Mouse (Mus musculus): Measurements from ENCODE around the gene Sh3rf1. TPM values are rescaled to one million over a fixed set of nuclear protein-coding genes. Genes with fewer than 3 reads are reported as not detected.
A peak's percentile ranks its signal among the peaks of the same experiment; 100 is the strongest.

Sh3rf1 gene
- polyA plus RNA-seq, 1 experiment from 2014 or later, result 8.3 TPM

DNA sequence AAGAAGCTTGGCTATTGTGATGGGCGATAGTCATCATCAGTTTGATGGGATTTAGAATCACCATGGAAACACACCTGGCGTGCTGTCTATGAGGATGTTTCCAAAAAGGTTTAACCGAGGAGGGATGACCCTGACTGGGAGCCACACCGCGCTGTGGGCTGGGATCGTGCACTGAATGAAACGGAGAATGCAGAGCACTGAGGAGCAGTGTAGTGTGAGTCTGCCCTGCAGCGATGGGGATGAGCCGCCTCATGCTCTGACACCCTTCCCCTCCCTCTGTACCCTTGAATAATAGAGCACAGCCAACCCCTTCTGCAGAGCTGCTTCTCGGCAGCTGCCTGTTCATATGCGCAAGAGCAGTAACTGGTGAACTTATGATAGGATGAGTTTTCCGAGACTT is 71.8 kb downstream of the Sh3rf1 start:
- Histone ChIP-seq H3K36me3 (ENCODE audit: control insufficient read depth, insufficient read depth) (no peaks in the 10 kb centered on the region), H3K9me3 (ENCODE audit: control insufficient read depth) (no peaks in the 10 kb centered on the region), H3K4me3 (ENCODE audit: low read depth, low read length) (no peak overlapping the region), H3K27me3 (replicated peaks; ENCODE audit: control insufficient read depth, insufficient read depth, low read length) (no peaks in the 10 kb centered on the region), H3K27ac (ENCODE audit: low read depth, low read length) (no peak overlapping the region), H3K4me2 (replicated peaks; ENCODE audit: low read depth) (no peak overlapping the region), H3K9ac (ENCODE audit: low read depth, low read length) (no peak overlapping the region), H3K4me1 (replicated peaks; ENCODE audit: control insufficient read depth, insufficient read depth, low read length) (no peaks in the 10 kb centered on the region)
- TF ChIP-seq CTCF (IDR thresholded peaks at IDR 0.05; ENCODE audit: low read depth), result no peak
- WGBS, result 81% methylated on average over 12 of the region's 12 CpGs
- no peak for ATAC-seq

DNA sequence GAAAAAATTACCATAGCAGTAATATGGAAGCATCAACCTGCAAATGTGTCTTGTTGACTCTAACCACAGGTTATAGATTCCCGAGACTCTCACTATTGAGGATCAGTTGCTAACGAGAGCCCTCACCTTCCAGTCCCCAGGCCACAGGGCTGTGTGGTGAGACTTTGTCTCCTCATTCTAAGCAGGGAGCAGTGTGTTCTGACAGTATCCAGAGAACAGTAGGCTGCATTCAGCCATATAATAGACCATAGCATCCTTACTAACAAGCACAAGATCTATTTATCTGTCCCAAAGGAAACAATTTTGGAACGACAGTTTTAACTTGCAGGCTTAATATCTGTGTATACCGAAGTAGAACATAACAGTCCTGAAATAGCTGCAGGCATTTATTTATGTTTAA is 75.2 kb downstream of the Sh3rf1 start:
- WGBS, result 68% methylated on average over 4 of the region's 4 CpGs
- ATAC-seq, result no peak
- H3K27me3 ChIP-seq (replicated peaks; ENCODE audit: control insufficient read depth, insufficient read depth, low read length), result no peaks in the 10 kb centered on the region
- H3K36me3 ChIP-seq (ENCODE audit: control insufficient read depth, insufficient read depth), result no peaks in the 10 kb centered on the region
- TF ChIP-seq CTCF (IDR thresholded peaks at IDR 0.05; ENCODE audit: low read depth), result no peak
- H3K4me2 ChIP-seq (replicated peaks; ENCODE audit: low read depth), result no peak overlapping the region
- H3K4me3 ChIP-seq (ENCODE audit: low read depth, low read length), result no peak overlapping the region
- H3K9me3 ChIP-seq (ENCODE audit: control insufficient read depth), result no peaks in the 10 kb centered on the region
- H3K9ac ChIP-seq (ENCODE audit: low read depth, low read length), result no peak overlapping the region
- H3K27ac ChIP-seq (ENCODE audit: low read depth, low read length), result no peak overlapping the region
- no peaks in the 10 kb centered on the region for H3K4me1 ChIP-seq (replicated peaks; ENCODE audit: control insufficient read depth, insufficient read depth, low read length)

DNA sequence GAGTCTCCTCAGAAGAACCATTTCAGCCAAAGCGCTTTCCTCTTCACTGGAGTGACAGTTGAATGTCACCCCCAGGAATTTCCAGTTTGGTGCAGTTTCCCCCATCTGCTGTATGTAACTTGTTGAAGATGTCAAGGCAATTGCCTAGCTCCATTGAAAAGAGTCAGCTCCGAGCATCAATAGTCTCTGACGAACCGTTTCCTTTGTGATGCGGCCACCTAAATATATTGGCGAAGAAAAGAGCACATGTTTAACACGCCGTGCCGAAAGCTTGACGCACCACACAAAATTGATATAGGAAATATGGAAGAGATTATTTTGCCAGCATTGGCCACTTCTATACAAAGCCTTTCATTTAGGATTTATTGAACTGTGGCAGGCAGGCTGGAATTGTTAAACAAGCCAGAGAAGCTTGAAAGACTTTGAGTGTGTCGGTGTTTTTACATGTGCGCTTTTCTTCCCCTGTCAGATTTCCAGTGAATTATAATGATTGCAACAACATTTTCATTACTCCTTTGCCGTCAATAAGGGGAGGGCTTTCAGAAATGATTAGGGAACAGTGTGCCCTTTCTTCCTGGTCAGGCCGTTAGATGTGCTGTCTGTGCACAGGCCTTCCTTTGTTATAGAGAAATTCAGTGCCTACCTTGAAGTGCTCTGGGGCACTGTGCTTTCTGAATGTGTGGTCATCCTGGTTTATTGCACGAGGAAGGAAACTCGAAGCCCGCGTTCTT is 77.8 kb downstream of the Sh3rf1 start:
- no peak overlapping the region for H3K4me2 ChIP-seq (replicated peaks; ENCODE audit: low read depth)
- no peaks in the 10 kb centered on the region for H3K9me3 ChIP-seq (ENCODE audit: control insufficient read depth)
- no peak overlapping the region for H3K27ac ChIP-seq (ENCODE audit: low read depth, low read length)
- TF ChIP-seq CTCF (IDR thresholded peaks at IDR 0.05; ENCODE audit: low read depth), result no peak
- H3K36me3 ChIP-seq (ENCODE audit: control insufficient read depth, insufficient read depth), result no peaks in the 10 kb centered on the region
- ATAC-seq, result peak; percentile 43; the same call in 1 of the 2 replicates
- peaks cover 4% of the 10 kb centered on the region; the same call in 1 of the 2 replicates for H3K4me1 ChIP-seq (replicated peaks; ENCODE audit: control insufficient read depth, insufficient read depth, low read length)
- H3K9ac ChIP-seq (ENCODE audit: low read depth, low read length), result no peak overlapping the region
- H3K4me3 ChIP-seq (ENCODE audit: low read depth, low read length), result no peak overlapping the region
- no peaks in the 10 kb centered on the region for H3K27me3 ChIP-seq (replicated peaks; ENCODE audit: control insufficient read depth, insufficient read depth, low read length)
- 76% methylated on average over 18 of the region's 18 CpGs for WGBS

DNA sequence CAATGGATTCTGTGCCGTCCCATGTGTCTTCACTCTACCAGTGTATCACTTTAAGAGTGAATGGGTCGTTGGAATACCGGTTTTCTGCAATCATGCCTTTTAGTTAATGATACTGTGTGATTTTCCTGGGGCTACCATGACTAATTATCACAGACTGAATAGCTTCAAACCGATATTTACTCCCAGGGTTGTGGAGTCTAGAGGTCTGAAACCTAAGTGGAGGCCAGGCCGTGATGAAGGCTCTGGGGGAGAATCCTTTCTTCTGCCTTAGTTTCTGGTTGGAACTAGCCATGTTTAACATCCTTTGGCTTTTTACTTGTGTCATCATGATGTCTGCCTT is 78.3 kb downstream of the Sh3rf1 start:
- Histone ChIP-seq H3K27me3 (replicated peaks; ENCODE audit: control insufficient read depth, insufficient read depth, low read length) (no peaks in the 10 kb centered on the region), H3K9me3 (ENCODE audit: control insufficient read depth) (no peaks in the 10 kb centered on the region), H3K9ac (ENCODE audit: low read depth, low read length) (no peak overlapping the region), H3K4me1 (replicated peaks; ENCODE audit: control insufficient read depth, insufficient read depth, low read length) (peaks cover 4% of the 10 kb centered on the region; the same call in 1 of the 2 replicates), H3K36me3 (ENCODE audit: control insufficient read depth, insufficient read depth) (no peaks in the 10 kb centered on the region), H3K27ac (ENCODE audit: low read depth, low read length) (no peak overlapping the region), H3K4me2 (replicated peaks; ENCODE audit: low read depth) (no peak overlapping the region), H3K4me3 (ENCODE audit: low read depth, low read length) (no peak overlapping the region)
- 67% methylated on average over 5 of the region's 5 CpGs for WGBS
- no peak for ATAC-seq
- no peak for TF ChIP-seq CTCF (IDR thresholded peaks at IDR 0.05; ENCODE audit: low read depth)

DNA sequence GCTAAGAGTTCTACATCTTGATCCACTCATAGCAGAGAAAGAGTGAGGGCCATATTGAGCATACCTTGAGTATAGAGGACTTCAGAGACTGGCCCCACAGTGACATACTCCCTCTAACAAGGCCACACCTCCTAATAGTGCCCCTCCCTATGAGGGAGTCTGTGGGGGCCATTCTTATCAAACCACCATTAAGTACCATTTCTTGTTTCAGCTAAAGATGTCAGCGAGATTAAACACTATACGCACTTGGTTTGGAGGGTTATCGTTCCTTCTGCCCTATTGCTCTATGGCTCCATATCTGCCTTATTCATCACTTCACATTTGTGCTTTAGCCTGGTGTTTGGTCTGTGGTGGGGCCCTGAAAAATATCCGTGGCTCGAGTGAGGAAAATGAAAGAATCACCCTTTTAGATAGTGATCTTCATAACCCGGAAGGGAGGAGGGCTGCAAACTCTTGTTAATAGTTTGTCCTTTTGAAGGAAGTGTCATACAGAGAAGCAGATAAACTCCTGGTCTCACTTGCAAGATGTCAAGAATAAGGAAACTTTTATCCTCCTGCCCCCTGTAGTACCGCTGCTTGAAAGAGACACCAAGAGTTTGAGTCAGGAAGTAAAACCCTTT is 81.9 kb downstream of the Sh3rf1 start:
- 54% methylated on average over 7 of the region's 7 CpGs for WGBS
- Histone ChIP-seq H3K9me3 (ENCODE audit: control insufficient read depth) (no peaks in the 10 kb centered on the region), H3K4me1 (replicated peaks; ENCODE audit: control insufficient read depth, insufficient read depth, low read length) (peaks cover 4% of the 10 kb centered on the region; the same call in 1 of the 2 replicates), H3K9ac (ENCODE audit: low read depth, low read length) (no peak overlapping the region), H3K27me3 (replicated peaks; ENCODE audit: control insufficient read depth, insufficient read depth, low read length) (no peaks in the 10 kb centered on the region), H3K27ac (ENCODE audit: low read depth, low read length) (no peak overlapping the region), H3K36me3 (ENCODE audit: control insufficient read depth, insufficient read depth) (no peaks in the 10 kb centered on the region), H3K4me3 (ENCODE audit: low read depth, low read length) (no peak overlapping the region), H3K4me2 (replicated peaks; ENCODE audit: low read depth) (no peak overlapping the region)
- ATAC-seq, result no peak
- no peak for TF ChIP-seq CTCF (IDR thresholded peaks at IDR 0.05; ENCODE audit: low read depth)

DNA sequence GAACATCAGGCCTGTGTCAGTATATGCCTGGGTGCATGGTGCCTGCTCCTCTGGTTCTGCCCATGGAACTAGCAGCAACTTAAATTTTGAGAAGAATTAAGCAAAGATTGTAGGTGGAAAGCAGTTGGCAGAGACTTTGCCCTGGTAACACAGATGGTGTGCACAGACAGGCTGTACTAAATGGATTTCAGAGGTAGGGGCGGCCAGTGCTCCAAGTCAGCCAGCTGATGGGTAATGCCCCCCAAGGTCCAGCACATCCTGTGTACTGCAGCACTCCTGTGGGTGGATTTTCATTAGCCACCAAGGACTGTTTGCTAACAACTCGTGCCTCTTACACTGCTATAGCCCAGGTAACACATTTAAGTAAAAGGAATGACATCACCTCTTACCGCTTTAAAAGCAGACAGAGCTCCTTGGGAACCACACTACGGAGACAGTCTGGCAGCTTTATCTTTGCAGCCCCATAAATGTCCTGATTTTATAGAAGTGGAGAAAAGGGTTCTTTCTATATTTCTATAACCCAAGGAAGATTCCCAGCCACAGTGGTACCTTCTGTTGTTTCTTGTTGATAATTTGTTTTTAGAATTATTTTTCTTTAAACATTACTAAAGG is 82.9 kb downstream of the Sh3rf1 start:
- 57% methylated on average over 4 of the region's 4 CpGs for WGBS
- no peak overlapping the region for H3K27ac ChIP-seq (ENCODE audit: low read depth, low read length)

More for the DNA sequence above, 82.9 kb downstream of the Sh3rf1 start:
- Histone ChIP-seq H3K9me3 (ENCODE audit: control insufficient read depth) (no peaks in the 10 kb centered on the region), H3K4me1 (replicated peaks; ENCODE audit: control insufficient read depth, insufficient read depth, low read length) (peaks cover 4% of the 10 kb centered on the region; the same call in 1 of the 2 replicates), H3K9ac (ENCODE audit: low read depth, low read length) (no peak overlapping the region), H3K4me3 (ENCODE audit: low read depth, low read length) (no peak overlapping the region), H3K36me3 (ENCODE audit: control insufficient read depth, insufficient read depth) (no peaks in the 10 kb centered on the region), H3K4me2 (replicated peaks; ENCODE audit: low read depth) (no peak overlapping the region), H3K27me3 (replicated peaks; ENCODE audit: control insufficient read depth, insufficient read depth, low read length) (no peaks in the 10 kb centered on the region)
- no peak for ATAC-seq
- no peak for TF ChIP-seq CTCF (IDR thresholded peaks at IDR 0.05; ENCODE audit: low read depth)
